In the genomic region with DNA sequence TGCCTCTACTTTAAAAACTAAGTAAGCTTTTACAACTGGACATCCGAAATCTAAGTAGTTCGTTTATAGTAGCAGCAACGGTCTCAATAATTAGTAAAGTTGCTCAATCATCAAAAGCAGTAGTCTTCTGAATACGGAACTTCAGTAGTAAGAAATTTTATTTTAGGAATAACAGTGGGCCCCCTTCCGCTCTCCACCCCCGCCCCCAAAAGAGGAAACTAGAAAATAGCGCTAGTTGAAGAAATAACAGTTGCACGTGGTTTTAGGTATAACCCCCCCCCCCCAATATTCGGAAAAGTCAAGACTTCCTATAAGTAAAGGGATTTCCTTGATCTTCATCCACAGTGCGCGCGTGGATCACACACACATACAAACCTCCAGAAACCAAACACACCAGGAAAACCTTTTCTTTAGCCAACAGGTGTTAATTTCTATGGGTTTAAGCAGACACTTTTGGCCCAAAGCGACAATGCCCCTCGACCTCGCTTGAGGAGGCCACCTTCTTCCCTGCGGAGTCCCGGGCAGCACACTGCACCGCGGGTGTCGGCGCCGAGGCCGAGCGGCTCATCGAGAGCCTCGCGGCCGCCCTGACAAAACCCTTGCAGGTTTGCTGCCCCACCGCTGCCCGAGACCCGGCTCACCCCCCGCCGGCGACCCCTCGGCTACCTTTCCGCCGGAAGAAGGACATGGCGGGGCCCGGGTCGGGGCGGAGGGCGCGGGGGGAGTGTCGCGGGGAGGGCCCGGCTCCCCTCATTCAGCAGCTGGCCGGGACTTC, we compare ENCODE assay signal across 8 mouse cellular contexts. TPM values are rescaled to one million over a fixed set of nuclear protein-coding genes. Genes with fewer than 3 reads are reported as not detected.
DNase-seq lines count a peak whose midpoint lies in the region; ATAC-seq and TF ChIP-seq lines count a peak whose summit lies in the region.

No protein-coding gene starts in this region.

- peak overlapping the region; percentile 97 for H3K27ac ChIP-seq in kidney, embryonic 15.5 days
- peak overlapping the region; percentile 92 for H3K27ac ChIP-seq in forebrain, postnatal 0 days (ENCODE audit: low read depth, low read length)

- H3K27me3 ChIP-seq in kidney, embryonic 15.5 days = no peaks in the 10 kb centered on the region
- no peaks in the 10 kb centered on the region for H3K27me3 ChIP-seq in Patski
- H3K27me3 ChIP-seq in forebrain, postnatal 0 days (ENCODE audit: insufficient read depth, low read length) = no peaks in the 10 kb centered on the region
- H3K27me3 ChIP-seq in megakaryocyte, embryonic 14.5 days (replicated peaks) = no peaks in the 10 kb centered on the region

- peak overlapping the region; percentile 94 for H3K9ac ChIP-seq in kidney, embryonic 15.5 days
- H3K9ac ChIP-seq in forebrain, postnatal 0 days = peak overlapping the region; percentile 87

- peak; percentile 79 for ATAC-seq in kidney, embryonic 15.5 days (replicated peaks; ENCODE audit: low FRiP score)
- ATAC-seq in Patski = peak; percentile 20
- peak; percentile 66 for ATAC-seq in forebrain, postnatal 0 days

- H3K9me3 ChIP-seq in kidney, embryonic 15.5 days (replicated peaks) = no peaks in the 10 kb centered on the region
- H3K9me3 ChIP-seq in forebrain, postnatal 0 days (ENCODE audit: low read length) = no peaks in the 10 kb centered on the region
- no peaks in the 10 kb centered on the region for H3K9me3 ChIP-seq in megakaryocyte, embryonic 14.5 days

- H3K4me2 ChIP-seq in kidney, embryonic 15.5 days = peak overlapping the region; percentile 64
- peak overlapping the region; percentile 61 for H3K4me2 ChIP-seq in forebrain, postnatal 0 days (ENCODE audit: low read depth)

- DNase-seq in kidney, adult 9 months = no peak
- no peak for DNase-seq in Patski (ENCODE audit: low read depth, low spot score)
- peak; percentile 32 for DNase-seq in forebrain, postnatal 0 days
- no peak for DNase-seq in B cell, adult 2 months
- DNase-seq in cerebellum, postnatal 10 days = no peak
- no peak for DNase-seq in lung, postnatal 14 days

- H3K4me1 ChIP-seq in kidney, embryonic 15.5 days = peaks cover 20% of the 10 kb centered on the region
- H3K4me1 ChIP-seq in forebrain, postnatal 0 days (ENCODE audit: insufficient read depth) = 0 out of 2 replicates have a peak, but pooled peaks cover 7% of the 10 kb centered on the region
- peaks cover 60% of the 10 kb centered on the region for H3K4me1 ChIP-seq in megakaryocyte, embryonic 14.5 days

- CTCF ChIA-PET in Patski (lab: Charles Lee) = no interaction called here

- POLR2A ChIA-PET in Patski (lab: Charles Lee) = no interaction called here

- TF ChIP-seq CTCF in Patski (IDR thresholded peaks at IDR 0.05) = no peak
- no peak for TF ChIP-seq CTCF in forebrain, postnatal 0 days (IDR thresholded peaks at IDR 0.05; ENCODE audit: low read depth)

- H3K36me3 ChIP-seq in kidney, embryonic 15.5 days = 0 out of 2 replicates have a peak, but pooled peaks cover 11% of the 10 kb centered on the region
- H3K36me3 ChIP-seq in forebrain, postnatal 0 days (ENCODE audit: insufficient read depth) = no peaks in the 10 kb centered on the region
- peaks cover 22% of the 10 kb centered on the region for H3K36me3 ChIP-seq in megakaryocyte, embryonic 14.5 days (replicated peaks; ENCODE audit: low read length)

- H3K4me3 ChIP-seq in kidney, embryonic 15.5 days (replicated peaks) = peak overlapping the region; percentile 97
- H3K4me3 ChIP-seq in forebrain, postnatal 0 days (ENCODE audit: low read depth, low read length) = peak overlapping the region; percentile 93
- peak overlapping the region; percentile 97 for H3K4me3 ChIP-seq in megakaryocyte, embryonic 14.5 days (replicated peaks)

- in situ Hi-C loops in Patski (cut with MboI; ENCODE audit: low pct_unique_long_range_greater_than_20kb) = loop anchor here (25.0 kb wide), 1 partner anchor 658 kb away; no protein-coding TSS in a partner anchor

- under 1% methylated on average over 39 of the region's 47 CpGs for whole genome bisulfite sequencing in kidney, embryonic 15.5 days
- WGBS in forebrain, postnatal 0 days = 2% methylated on average over 47 of the region's 47 CpGs

RNA-seq across cellular contexts. Expression of gene Akap10, which starts 0.5 kb away (rescaled TPM):
- 19.1 and 19.2 TPM in 2 replicates for polyA plus RNA-seq in kidney, embryonic 15.5 days (2015; fragmentation: Nextera tagmentation; extraction: Ambion mirVana)
- 21.9 TPM for polyA plus RNA-seq in Patski (2021)
- total RNA-seq in forebrain, postnatal 0 days (2014; rRNA removed) = 19.5 and 22.8 TPM in 2 replicates
- 3.6 and 6.2 TPM in 2 replicates for polyA plus RNA-seq in forebrain, postnatal 0 days (2015; fragmentation: Nextera tagmentation; extraction: Ambion mirVana)
- polyA plus RNA-seq in megakaryocyte, embryonic 14.5 days (2012; ENCODE audit: insufficient read depth, low replicate concordance) = 6.6 TPM in 1 of 2 replicates, not detected in the other

RNA-seq across cellular contexts. Expression of gene Specc1, which starts 27.1 kb away (rescaled TPM):
- polyA plus RNA-seq in kidney, embryonic 15.5 days (2015; fragmentation: Nextera tagmentation; extraction: Ambion mirVana) = 9.9 and 10.6 TPM in 2 replicates
- 27.8 TPM for polyA plus RNA-seq in Patski (2021)
- 16.5 and 20.5 TPM in 2 replicates for total RNA-seq in forebrain, postnatal 0 days (2014; rRNA removed)
- polyA plus RNA-seq in forebrain, postnatal 0 days (2015; fragmentation: Nextera tagmentation; extraction: Ambion mirVana) = 7.8 and 10.6 TPM in 2 replicates
- 7.1 and 13.9 TPM in 2 replicates for polyA plus RNA-seq in megakaryocyte, embryonic 14.5 days (2012; ENCODE audit: insufficient read depth, low replicate concordance)

Comparison
In these comparisons a context has a peak if more than half of its experiments do, and no peak if none do; other contexts are left out.
1. ATAC-seq: peak in every context shown above with its lines; median percentile 79 in kidney, embryonic 15.5 days; 66 in forebrain, postnatal 0 days; 20 in Patski.